Mouse (Mus musculus) MEL (cell line): ENCODE measurements around the gene Cep112. TPM values are rescaled to one million over a fixed set of nuclear protein-coding genes. Genes with fewer than 3 reads are reported as not detected.

Experiments used
- DNase-seq: peaks from one replicate; pipeline ENCODE4 v3.0.0; 2011; ENCODE audit warnings: low read depth, low spot score
- H3K27ac ChIP-seq: 2 replicates; pipeline ENCODE4 v1.5.1; 2012; ENCODE audit warnings: low read depth, mild to moderate bottlenecking, control low read depth, low read length, moderate library complexity; ENCODE audit not compliant: control insufficient read depth
- H3K27me3 ChIP-seq, 2 experiments: fragments of 150-350 bp in 1 of 2; sonication (generic) in 1 of 2; 2 replicates each; pipeline ENCODE4 v1.6.1; 2012; ENCODE audit warnings: low read length in 2 of 2, mild to moderate bottlenecking in 2 of 2, improper control_type of control experiment in 1 of 2, moderate library complexity in 1 of 2; ENCODE audit not compliant: insufficient read depth in 2 of 2, control insufficient read depth in 1 of 2
- H3K36me3 ChIP-seq, 2 experiments: 2 replicates each; pipeline ENCODE4 v1.6.1; 2012 to 2014; ENCODE audit warnings: low read length in 2 of 2, improper control_type of control experiment in 1 of 2, inconsistent platforms in 1 of 2, mild to moderate bottlenecking in 1 of 2; ENCODE audit not compliant: insufficient read depth in 2 of 2, control insufficient read depth in 1 of 2
- H3K4me1 ChIP-seq, 2 experiments: fragments of 150-350 bp in 1 of 2; sonication (generic) in 1 of 2; 2 replicates each; pipeline ENCODE4 v1.6.1; 2012; ENCODE audit warnings: low read length in 2 of 2, improper control_type of control experiment in 1 of 2, mild to moderate bottlenecking in 1 of 2; ENCODE audit not compliant: insufficient read depth in 2 of 2, control insufficient read depth in 1 of 2
- H3K4me3 ChIP-seq, 2 experiments: fragments of 150-350 bp in 1 of 2; sonication (generic) in 1 of 2; 2 replicates each; pipeline ENCODE4 v1.5.1; 2012; ENCODE audit warnings: low read depth in 2 of 2, low read length in 2 of 2, mild to moderate bottlenecking in 2 of 2, moderate library complexity in 2 of 2, control low read depth in 1 of 2, improper control_type of control experiment in 1 of 2; ENCODE audit not compliant: control insufficient read depth in 1 of 2, insufficient read depth in 1 of 2
- H3K79me2 ChIP-seq: 2 replicates; pipeline ENCODE4 v1.6.1; 2012; ENCODE audit warnings: mild to moderate bottlenecking, low read length, moderate library complexity; ENCODE audit not compliant: control insufficient read depth, poor library complexity, insufficient read depth
- H3K9ac ChIP-seq: 2 replicates; pipeline ENCODE4 v1.6.1; 2012; ENCODE audit warnings: low read depth, mild to moderate bottlenecking, control low read depth, low read length, moderate library complexity; ENCODE audit not compliant: control insufficient read depth, poor library complexity, severe bottlenecking
- H3K9me3 ChIP-seq: fragments of 150-350 bp; sonication (generic); replicated peaks from 2 replicates; pipeline ENCODE4 v1.6.1; 2012; ENCODE audit warnings: mild to moderate bottlenecking, low read length, improper control_type of control experiment, moderate library complexity; ENCODE audit not compliant: insufficient read depth
- BHLHE40 ChIP-seq: IDR thresholded peaks from 2 replicates; pipeline ENCODE4 v1.6.1; 2012; ENCODE audit warnings: low read depth, mild to moderate bottlenecking, inconsistent platforms, low read length, improper control_type of control experiment, borderline replicate concordance
- CHD2 ChIP-seq: IDR thresholded peaks from 2 replicates; pipeline ENCODE4 v1.6.1; 2011; ENCODE audit warnings: low read length, improper control_type of control experiment
- ELF1 ChIP-seq: IDR thresholded peaks from 2 replicates; pipeline ENCODE4 v1.6.1; 2014; ENCODE audit warnings: low read depth, mild to moderate bottlenecking, inconsistent platforms, low read length, improper control_type of control experiment, moderate library complexity
- EP300 ChIP-seq, 2 experiments: IDR thresholded peaks; 2 replicates each; pipeline ENCODE4 v1.6.1; 2011; ENCODE audit warnings: improper control_type of control experiment in 2 of 2, low read length in 2 of 2, low read depth in 1 of 2, mild to moderate bottlenecking in 1 of 2
- ETS1 ChIP-seq: IDR thresholded peaks from 2 replicates; pipeline ENCODE4 v1.6.1; 2012; ENCODE audit warnings: low read depth, mild to moderate bottlenecking, inconsistent platforms, low read length, improper control_type of control experiment, moderate library complexity
- GABPA ChIP-seq: IDR thresholded peaks from 2 replicates; pipeline ENCODE4 v1.6.1; 2012; ENCODE audit warnings: low read depth, mild to moderate bottlenecking, inconsistent platforms, low read length, improper control_type of control experiment, moderate library complexity
- GATA1 ChIP-seq: IDR thresholded peaks from 2 replicates; pipeline ENCODE4 v1.6.1; 2011; ENCODE audit warnings: low read depth, low read length, improper control_type of control experiment
- HCFC1 ChIP-seq: IDR thresholded peaks from 2 replicates; pipeline ENCODE4 v1.6.1; 2012; ENCODE audit warnings: low read depth, mild to moderate bottlenecking, inconsistent platforms, low read length, improper control_type of control experiment, moderate library complexity
- KAT2A ChIP-seq: conservative IDR thresholded peaks from 2 replicates; pipeline ENCODE4 v1.6.1; 2012; ENCODE audit warnings: low read depth, low read length, improper control_type of control experiment, inconsistent platforms
- MAFK ChIP-seq: IDR thresholded peaks from 2 replicates; pipeline ENCODE4 v1.6.1; 2011; ENCODE audit warnings: low read depth, mild to moderate bottlenecking, low read length, improper control_type of control experiment, borderline replicate concordance
- MAZ ChIP-seq: IDR thresholded peaks from 2 replicates; pipeline ENCODE4 v1.6.1; 2012; ENCODE audit warnings: low read depth, mild to moderate bottlenecking, inconsistent platforms, low read length, improper control_type of control experiment
- MEF2A ChIP-seq: IDR thresholded peaks from 2 replicates; pipeline ENCODE4 v1.6.1; 2014; ENCODE audit warnings: low read depth, mild to moderate bottlenecking, inconsistent platforms, low read length, improper control_type of control experiment; ENCODE audit not compliant: poor library complexity, insufficient replicate concordance, severe bottlenecking; ENCODE audit errors: extremely low read depth
- MXI1 ChIP-seq: IDR thresholded peaks from 2 replicates; pipeline ENCODE4 v1.6.1; 2011; ENCODE audit warnings: mild to moderate bottlenecking, low read depth, low read length, improper control_type of control experiment
- MYB ChIP-seq: IDR thresholded peaks from 2 replicates; pipeline ENCODE4 v1.6.1; 2011; ENCODE audit warnings: mild to moderate bottlenecking, low read depth, low read length, improper control_type of control experiment
- POLR2AphosphoS5 ChIP-seq: IDR thresholded peaks from 2 replicates; pipeline ENCODE4 v1.6.1; 2012; ENCODE audit warnings: low read depth, borderline replicate concordance, mild to moderate bottlenecking, inconsistent platforms, low read length, moderate library complexity, mixed read lengths
- TAL1 ChIP-seq: IDR thresholded peaks from 2 replicates; pipeline ENCODE4 v1.6.1; 2012; ENCODE audit warnings: mild to moderate bottlenecking, inconsistent platforms, low read length, moderate library complexity, mixed read lengths
- TBP ChIP-seq: IDR thresholded peaks from 2 replicates; pipeline ENCODE4 v1.8.0; 2011; ENCODE audit warnings: low read depth, low read length, improper control_type of control experiment
- USF1 ChIP-seq: IDR thresholded peaks from 2 replicates; pipeline ENCODE4 v1.6.1; 2014; ENCODE audit warnings: low read depth, mild to moderate bottlenecking, inconsistent platforms, low read length, improper control_type of control experiment, moderate library complexity
- ZC3H11A ChIP-seq: IDR thresholded peaks from 2 replicates; pipeline ENCODE4 v1.6.1; 2012; ENCODE audit warnings: low read depth, mild to moderate bottlenecking, inconsistent platforms, low read length, improper control_type of control experiment
- polyA plus RNA-seq, 2 experiments: library from polyadenylated mRNA; stranded (reverse) in 1 of 2; unstranded in 1 of 2; fragments of >175 nt in 1 of 2; fragments of >200 nt in 1 of 2; gene quantifications; 2 replicates each; pipeline versions ENCODE4 v1.2.1 to v1.2.4; 2012; ENCODE audit warnings: low replicate concordance in 2 of 2, low read depth in 1 of 2; ENCODE audit not compliant: insufficient read length in 2 of 2, insufficient read depth in 1 of 2, missing spikeins in 1 of 2
- total RNA-seq: library from RNA; depleted of rRNA; stranded (reverse); fragments of 300-350 nt; gene quantifications from 2 replicates; pipeline ENCODE4 v1.2.3, GENCODE M21; 2012

Gene Cep112
- total and polyA plus RNA-seq, 3 experiments, result 1.3 TPM; not detected in 2

DNA sequence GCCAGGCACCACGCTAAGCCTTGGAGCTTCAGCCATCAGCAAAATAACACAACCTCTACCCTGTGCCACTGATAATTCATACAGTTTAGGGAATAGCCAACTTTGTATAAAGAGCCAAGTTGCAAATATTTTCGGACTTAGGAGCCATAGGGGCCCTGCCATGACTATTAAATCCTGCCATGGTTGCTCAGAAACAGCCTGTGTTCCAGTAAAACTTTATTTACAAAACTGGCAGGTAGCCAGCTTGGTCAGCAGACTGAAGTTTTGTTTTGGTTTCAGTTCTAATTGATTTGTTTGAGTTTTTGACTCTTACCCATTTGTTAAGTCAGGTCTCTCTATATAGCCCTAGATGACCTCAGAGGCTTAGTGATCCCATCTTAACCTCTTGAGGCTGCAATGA lies 421.0 kb downstream of the Cep112 start:
- no peak overlapping the region for H3K4me3 ChIP-seq
- DNase-seq, result no peak
- H3K27me3 ChIP-seq, result no peaks in the 10 kb centered on the region
- no peak overlapping the region for H3K9ac ChIP-seq
- H3K36me3 ChIP-seq, result no peaks in the 10 kb centered on the region
- TF ChIP-seq EP300 (IDR thresholded peaks at IDR 0.05; ENCODE audit: low read depth in 1 of 2, low read length in 2 of 2), result no peak
- no peak for TF ChIP-seq KAT2A
- no peak for TF ChIP-seq GABPA
- no peak for TF ChIP-seq MAZ
- TF ChIP-seq HCFC1, result no peak
- no peak for TF ChIP-seq POLR2AphosphoS5
- TF ChIP-seq ELF1, result no peak
- TF ChIP-seq MXI1, result no peak
- TF ChIP-seq MEF2A, result no peak
- TF ChIP-seq TAL1, result no peak
- no peak for TF ChIP-seq USF1
- no peak for TF ChIP-seq BHLHE40
- H3K27ac ChIP-seq, result no peak overlapping the region
- H3K4me1 ChIP-seq, result no peaks in the 10 kb centered on the region
- H3K9me3 ChIP-seq, result no peaks in the 10 kb centered on the region
- H3K79me2 ChIP-seq, result no peaks in the 10 kb centered on the region

GRCm38 (mm10) chr11:108846479-108846878 lies 421.5 kb downstream of the Cep112 start:
- H3K36me3 ChIP-seq, result no peaks in the 10 kb centered on the region
- no peaks in the 10 kb centered on the region for H3K9me3 ChIP-seq
- no peaks in the 10 kb centered on the region for H3K79me2 ChIP-seq
- H3K4me3 ChIP-seq, result no peak overlapping the region
- H3K4me1 ChIP-seq, result no peaks in the 10 kb centered on the region
- no peaks in the 10 kb centered on the region for H3K27me3 ChIP-seq
- TF ChIP-seq MYB (no peak), MXI1 (no peak), BHLHE40 (no peak), TBP (no peak), ETS1 (no peak), KAT2A (no peak), GATA1 (no peak), MAFK (no peak), POLR2AphosphoS5 (no peak), CHD2 (no peak), ZC3H11A (no peak), ELF1 (no peak)
- no peak overlapping the region for H3K9ac ChIP-seq
- no peak for DNase-seq
- no peak overlapping the region for H3K27ac ChIP-seq
